Mouse (Mus musculus) hindbrain, embryonic 12.5 days (tissue): ENCODE data around the gene 1700122O11Rik. TPM values are rescaled to one million over a fixed set of nuclear protein-coding genes. Genes with fewer than 3 reads are reported as not detected.

Experiments
- ATAC-seq: fragments of 200-750 bp; cut with Nextera tagmentation; 2 replicates; pipeline ENCODE4 v1.8.0; 2017; ENCODE audit warnings: moderate TSS enrichment; ENCODE audit not compliant: low FRiP score
- H3K27ac ChIP-seq: fragments of 300-500 bp; sonication (generic); 2 replicates; pipeline ENCODE4 v1.5.1; 2016; ENCODE audit warnings: mild to moderate bottlenecking
- H3K27me3 ChIP-seq: fragments of 300-500 bp; sonication (generic); 2 replicates; pipeline ENCODE4 v1.6.1; 2016; ENCODE audit warnings: mild to moderate bottlenecking
- H3K36me3 ChIP-seq: fragments of 300-500 bp; sonication (generic); 2 replicates; pipeline ENCODE4 v1.6.1; 2016; ENCODE audit warnings: mild to moderate bottlenecking
- H3K4me1 ChIP-seq: fragments of 300-500 bp; sonication (generic); 2 replicates; pipeline ENCODE4 v1.6.1; 2016
- H3K4me2 ChIP-seq: fragments of 300-500 bp; sonication (generic); replicated peaks from 2 replicates; pipeline ENCODE4 v1.6.1; 2016; ENCODE audit warnings: mild to moderate bottlenecking
- H3K4me3 ChIP-seq: fragments of 300-500 bp; sonication (generic); 2 replicates; pipeline ENCODE4 v1.5.1; 2016; ENCODE audit warnings: mild to moderate bottlenecking
- H3K9ac ChIP-seq: fragments of 300-500 bp; sonication (generic); 2 replicates; pipeline ENCODE4 v1.6.1; 2016; ENCODE audit warnings: mild to moderate bottlenecking, moderate library complexity
- H3K9me3 ChIP-seq: fragments of 300-500 bp; sonication (generic); replicated peaks from 2 replicates; pipeline ENCODE4 v1.6.1; 2016; ENCODE audit warnings: mild to moderate bottlenecking
- whole genome bisulfite sequencing: fragments of 180-500 bp; shearing (Covaris S2); methylation state at CpG from one replicate; pipeline ENCODE4 v1.1.7; 2016; 5-methylcytosine and 5-hydroxymethylcytosine counted together
- polyA plus RNA-seq: library from polyadenylated mRNA; unstranded; fragments of >200 nt; fragmentation: Nextera tagmentation; extraction: Ambion mirVana; gene quantifications from 2 replicates; pipeline ENCODE4 v1.2.1, GENCODE M21; 2016

The 1700122O11Rik gene
- polyA plus RNA-seq, 1 experiment from 2014 or later: not detected

GRCm38 (mm10) chr17:47999403-47999802, 38.7 kb downstream of the 1700122O11Rik start:
- Histone ChIP-seq H3K4me1 (peaks cover 26% of the 10 kb centered on the region), H3K9me3 (no peaks in the 10 kb centered on the region), H3K4me3 (no peak overlapping the region), H3K36me3 (no peaks in the 10 kb centered on the region), H3K27ac (no peak overlapping the region), H3K9ac (no peak overlapping the region), H3K4me2 (no peak overlapping the region), H3K27me3 (no peaks in the 10 kb centered on the region; the same call in 1 of the 2 replicates)
- WGBS: 63% methylated on average over 6 of the region's 6 CpGs
- ATAC-seq: no peak

- H3K4me3 ChIP-seq: no peak overlapping the region
- WGBS: 18% methylated on average over 3 of the region's 3 CpGs
- H3K9ac ChIP-seq: no peak overlapping the region
Observed at GRCm38 (mm10) chr17:47997806-47998205, 40.3 kb downstream of the 1700122O11Rik start.

GRCm38 (mm10) chr17:47990392-47991123, 47.5 kb downstream of the 1700122O11Rik start:
- H3K4me1 ChIP-seq: peaks cover 20% of the 10 kb centered on the region
- peak; percentile 30 for ATAC-seq
- no peaks in the 10 kb centered on the region for H3K27me3 ChIP-seq
- WGBS: 29% methylated on average over 10 of the region's 10 CpGs
- peak overlapping the region; percentile 24; the same call in 1 of the 2 replicates for H3K4me2 ChIP-seq
- no peaks in the 10 kb centered on the region for H3K9me3 ChIP-seq
- H3K4me3 ChIP-seq: no peak overlapping the region
- H3K27ac ChIP-seq: peak overlapping the region; percentile 71
- H3K36me3 ChIP-seq: no peaks in the 10 kb centered on the region
- H3K9ac ChIP-seq: no peak overlapping the region

More at GRCm38 (mm10) chr17:47997806-47998205, 40.3 kb downstream of the 1700122O11Rik start:
- no peaks in the 10 kb centered on the region for H3K9me3 ChIP-seq
- H3K36me3 ChIP-seq: no peaks in the 10 kb centered on the region
- no peak overlapping the region for H3K27ac ChIP-seq
- H3K27me3 ChIP-seq: no peaks in the 10 kb centered on the region
- no peak overlapping the region for H3K4me2 ChIP-seq
- peaks cover 26% of the 10 kb centered on the region for H3K4me1 ChIP-seq
- ATAC-seq: no peak

GRCm38 (mm10) chr17:47989951-47990378, 48.1 kb downstream of the 1700122O11Rik start:
- peaks cover 20% of the 10 kb centered on the region for H3K4me1 ChIP-seq
- H3K36me3 ChIP-seq: no peaks in the 10 kb centered on the region
- no peaks in the 10 kb centered on the region for H3K27me3 ChIP-seq
- H3K4me2 ChIP-seq: peak overlapping the region; percentile 24
- H3K9ac ChIP-seq: no peak overlapping the region
- H3K27ac ChIP-seq: peak overlapping the region; percentile 71
- ATAC-seq: peak; percentile 84
- no peak overlapping the region for H3K4me3 ChIP-seq
- WGBS: 2% methylated on average over 8 of the region's 8 CpGs
- H3K9me3 ChIP-seq: no peaks in the 10 kb centered on the region

- H3K4me1 ChIP-seq: peaks cover 20% of the 10 kb centered on the region
- H3K9ac ChIP-seq: no peak overlapping the region
- H3K4me2 ChIP-seq: no peak overlapping the region
- 47% methylated on average over 8 of the region's 8 CpGs for WGBS
- H3K27me3 ChIP-seq: no peaks in the 10 kb centered on the region
- peak overlapping the region; percentile 71; the same call in 1 of the 2 replicates for H3K27ac ChIP-seq
- no peaks in the 10 kb centered on the region for H3K36me3 ChIP-seq
- H3K4me3 ChIP-seq: no peak overlapping the region
- H3K9me3 ChIP-seq: no peaks in the 10 kb centered on the region
- ATAC-seq: peak; percentile 20; the same call in 1 of the 2 replicates
Observed at GRCm38 (mm10) chr17:47988811-47989210, 49.3 kb downstream of the 1700122O11Rik start.

- Histone ChIP-seq H3K9me3 (no peaks in the 10 kb centered on the region), H3K4me2 (no peak overlapping the region), H3K27ac (peak overlapping the region; percentile 48), H3K27me3 (0 out of 2 replicates have a peak, but pooled peaks cover 3% of the 10 kb centered on the region), H3K36me3 (no peaks in the 10 kb centered on the region), H3K4me3 (no peak overlapping the region), H3K4me1 (peaks cover 20% of the 10 kb centered on the region), H3K9ac (no peak overlapping the region)
- WGBS: 88% methylated on average over 8 of the region's 8 CpGs
- ATAC-seq: no peak
Observed at GRCm38 (mm10) chr17:47988074-47988473, 50.0 kb downstream of the 1700122O11Rik start.

Other genes starting within 250 kb of the 1700122O11Rik start
- 15.0 and 20.9 TPM in 2 replicates for gene Mdfi, start 203.6 kb downstream of the 1700122O11Rik start, polyA plus RNA-seq
- gene Foxp4, start 113.6 kb downstream of the 1700122O11Rik start, polyA plus RNA-seq: 40.6 and 41.7 TPM in 2 replicates
- gene 1700067P10Rik, start 51.0 kb upstream of the 1700122O11Rik start, polyA plus RNA-seq: 0.26 TPM in 1 of 2 replicates, not detected in the other
- 0.10 TPM in 1 of 2 replicates, not detected in the other for gene 9830107B12Rik, start 108.0 kb upstream of the 1700122O11Rik start, polyA plus RNA-seq
- gene A530064D06Rik, start 129.0 kb upstream of the 1700122O11Rik start, polyA plus RNA-seq: not detected in 2 replicates
- 0.10 and 0.14 TPM in 2 replicates for gene Trem1, start 194.5 kb upstream of the 1700122O11Rik start, polyA plus RNA-seq
- gene Trem3, start 209.5 kb upstream of the 1700122O11Rik start, polyA plus RNA-seq: not detected in 2 replicates
- not detected in 2 replicates for gene Treml4, start 226.0 kb upstream of the 1700122O11Rik start, polyA plus RNA-seq